Mouse (Mus musculus): ENCODE data around the gene Ttc27. TPM values are rescaled to one million over a fixed set of nuclear protein-coding genes. Genes with fewer than 3 reads are reported as not detected.

The Ttc27 gene
- polyA plus RNA-seq, 1 experiment = 5.9 TPM

- WGBS = 82% methylated on average over 14 of the region's 14 CpGs
Observed at GRCm38 (mm10) chr17:74870177-74871160, 152.9 kb downstream of the Ttc27 start.

DNA sequence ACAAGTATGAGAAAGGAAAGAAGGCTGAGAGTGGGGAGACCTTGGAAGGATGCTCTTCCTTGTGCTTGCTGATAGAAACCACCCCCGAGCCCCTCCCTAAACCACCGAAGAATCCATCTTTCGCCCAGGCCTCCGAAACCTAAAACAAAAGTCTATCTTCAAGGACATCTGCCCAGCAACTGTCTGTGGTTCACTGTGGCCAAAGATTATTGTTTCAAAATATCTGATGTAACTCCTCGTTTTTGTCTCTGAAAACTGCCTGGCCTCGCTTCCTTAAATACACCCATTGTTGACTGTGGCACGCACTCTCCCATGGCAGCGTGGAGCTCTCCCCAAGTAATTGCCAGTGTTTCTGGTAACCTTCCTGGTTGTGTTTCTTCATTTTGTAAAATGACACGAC, 155.0 kb downstream of the Ttc27 start:
- 73% methylated on average over 9 of the region's 9 CpGs for WGBS

More at GRCm38 (mm10) chr17:74870177-74871160, 152.9 kb downstream of the Ttc27 start:
- DNase-seq (ENCODE audit: low read depth, low spot score) = no peak

GRCm38 (mm10) chr17:74873756-74874155, 156.2 kb downstream of the Ttc27 start:
- 90% methylated on average over 1 of the region's 1 CpGs for WGBS
- DNase-seq (ENCODE audit: low read depth, low spot score) = no peak

More for the DNA sequence above, 155.0 kb downstream of the Ttc27 start:
- no peak for DNase-seq (ENCODE audit: low read depth, low spot score)

DNA sequence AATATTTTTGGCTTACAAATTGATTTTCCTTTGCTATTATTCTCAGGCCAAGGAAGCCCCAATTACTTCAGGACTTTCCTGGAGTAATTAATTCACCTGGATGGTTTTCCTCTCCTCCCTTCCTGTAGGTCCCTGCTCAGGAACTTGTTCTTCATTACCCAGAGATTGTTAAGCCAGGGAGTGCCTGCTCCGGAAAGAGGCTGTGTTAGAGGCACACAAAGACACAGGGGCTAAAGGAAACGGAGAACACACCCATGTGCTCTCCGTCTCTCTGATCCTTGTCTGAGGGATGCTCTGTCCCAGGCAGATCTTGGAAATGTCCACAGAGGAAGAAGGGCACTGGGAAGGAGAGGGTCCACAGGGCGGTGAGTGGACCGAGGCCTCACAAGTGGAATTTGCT, 158.2 kb downstream of the Ttc27 start:
- 81% methylated on average over 5 of the region's 5 CpGs for WGBS
- no peak for DNase-seq (ENCODE audit: low read depth, low spot score)

DNA sequence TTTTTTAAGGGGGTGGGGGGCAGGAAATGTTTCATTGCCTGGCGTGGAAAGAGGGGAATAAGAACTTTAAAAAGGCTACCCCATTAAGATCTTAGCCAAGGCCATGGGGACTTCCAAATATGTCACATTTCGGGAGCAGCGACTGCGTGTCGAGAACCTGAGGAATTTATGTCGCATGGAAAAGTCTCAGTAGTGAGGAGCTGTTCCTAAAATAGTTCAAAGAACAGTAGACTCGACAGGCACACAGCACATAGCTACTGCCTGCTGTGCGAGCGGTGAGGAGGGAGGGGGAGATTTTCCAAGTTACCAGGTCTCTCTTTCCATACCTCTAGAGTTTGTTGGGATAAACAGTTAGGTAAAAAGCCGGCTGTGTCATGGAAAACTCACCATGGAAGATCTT, 159.4 kb downstream of the Ttc27 start:
- 79% methylated on average over 10 of the region's 10 CpGs for WGBS
- no peak for DNase-seq (ENCODE audit: low read depth, low spot score)

DNA sequence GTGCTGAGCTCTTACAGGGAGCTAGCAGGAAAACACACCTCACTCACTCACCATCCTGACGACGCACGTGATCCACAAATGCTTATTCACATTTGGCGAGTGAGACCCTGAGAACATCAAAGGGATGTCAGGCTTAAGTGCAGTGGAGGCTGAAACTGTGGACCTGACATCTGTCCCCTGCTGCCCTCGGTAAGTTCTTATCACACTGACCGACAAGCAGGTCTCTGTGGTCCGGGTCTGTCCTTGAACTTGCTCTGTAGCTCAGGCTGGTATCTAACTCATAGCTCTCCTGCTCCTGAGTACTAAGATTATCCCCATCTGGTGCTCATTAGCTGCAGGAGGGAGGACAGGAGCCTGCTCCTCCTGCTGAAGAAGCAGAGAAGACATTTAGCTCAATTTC, 162.2 kb downstream of the Ttc27 start:
- WGBS = 59% methylated on average over 7 of the region's 7 CpGs
- DNase-seq (ENCODE audit: low read depth, low spot score) = no peak

- DNase-seq (ENCODE audit: low read depth, low spot score) = no peak
- 74% methylated on average over 7 of the region's 7 CpGs for WGBS
Observed at GRCm38 (mm10) chr17:74887039-74887438, 169.5 kb downstream of the Ttc27 start.

DNA sequence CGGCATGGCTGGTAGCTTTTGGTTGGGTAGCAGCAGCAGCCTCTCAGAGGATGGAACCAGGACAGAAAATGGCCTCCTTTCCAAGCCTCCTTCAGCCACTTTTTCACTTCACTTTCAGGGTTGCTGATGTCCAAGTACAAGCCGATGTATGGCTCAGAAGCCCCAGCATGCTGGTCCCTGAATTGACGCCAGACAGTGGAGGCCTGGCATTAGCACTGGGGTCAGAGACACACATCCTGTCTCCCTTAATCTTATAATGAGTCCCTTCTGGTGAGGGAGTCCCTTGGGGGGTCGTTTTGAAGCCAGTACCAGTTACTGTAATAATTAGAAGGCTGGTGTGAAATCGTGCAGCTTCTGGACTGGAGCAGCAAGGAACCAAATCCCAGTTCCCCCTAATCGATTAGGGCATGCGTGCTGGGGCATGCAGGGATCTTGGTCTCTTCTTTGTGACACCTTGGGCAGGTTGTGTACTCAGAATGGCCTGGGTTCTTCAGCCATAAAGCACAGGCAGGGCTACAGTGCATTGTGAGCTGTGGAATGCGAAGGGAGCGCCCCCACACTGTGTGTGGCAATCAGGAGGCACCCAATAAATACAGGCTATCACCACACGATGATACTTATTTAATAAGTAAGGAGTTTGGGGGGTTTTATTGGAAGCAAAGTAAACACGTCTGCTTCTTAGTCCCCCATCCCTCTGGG, 171.5 kb downstream of the Ttc27 start:
- no peak for DNase-seq (ENCODE audit: low read depth, low spot score)
- 72% methylated on average over 11 of the region's 11 CpGs for WGBS

DNA sequence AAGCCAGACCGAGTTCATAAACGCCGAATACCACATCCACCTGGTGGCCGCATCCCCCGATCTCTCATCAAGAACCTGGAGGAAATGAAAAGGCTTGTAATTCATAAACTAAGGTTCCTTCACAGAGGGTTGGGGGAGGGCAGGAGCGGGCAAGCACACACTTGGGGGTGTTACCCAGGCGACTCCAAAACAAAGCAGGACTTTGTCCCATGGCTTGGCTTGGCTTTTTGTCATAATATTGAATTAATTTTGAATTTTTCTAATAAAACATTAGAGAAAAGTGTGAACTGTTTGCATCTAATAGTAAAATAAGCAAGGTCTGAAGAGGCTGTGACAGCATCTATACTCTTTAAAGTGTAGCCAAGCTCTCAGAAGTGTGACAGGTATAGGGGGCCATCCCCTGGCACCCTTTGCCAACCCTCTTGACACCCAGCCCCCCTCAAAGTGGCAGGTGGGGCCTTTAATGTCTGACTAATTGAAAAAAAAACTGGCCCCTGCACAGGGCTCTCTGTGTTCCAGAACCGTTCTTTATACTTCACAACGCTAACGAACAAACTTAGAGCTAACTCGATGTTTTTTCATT, 172.1 kb downstream of the Ttc27 start:
- DNase-seq (ENCODE audit: low read depth, low spot score) = no peak

DNA sequence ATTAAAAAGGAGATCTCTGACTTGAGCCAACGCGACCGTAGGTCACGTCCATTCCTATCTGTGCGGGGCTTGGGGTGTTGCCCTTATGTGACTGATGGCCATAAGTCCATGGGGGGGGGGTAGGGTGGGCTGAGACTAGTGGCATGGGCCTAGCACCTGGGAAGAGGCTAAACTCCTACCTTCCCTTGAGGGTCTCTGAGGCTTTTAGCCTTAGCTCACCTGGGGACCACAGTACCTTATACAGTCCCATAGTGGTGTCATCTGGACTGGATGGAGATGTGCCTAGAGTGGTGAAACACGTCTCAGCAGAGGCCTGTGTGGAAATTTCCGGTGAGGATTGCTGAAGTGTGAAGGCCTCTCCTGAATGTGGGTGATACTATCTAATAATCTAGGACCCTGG, 184.9 kb downstream of the Ttc27 start:
- no peak for DNase-seq (ENCODE audit: low read depth, low spot score)
- WGBS = 93% methylated on average over 7 of the region's 7 CpGs

More for the DNA sequence above, 172.1 kb downstream of the Ttc27 start:
- WGBS = 69% methylated on average over 11 of the region's 11 CpGs

GRCm38 (mm10) chr17:74903411-74904331, 186.1 kb downstream of the Ttc27 start:
- DNase-seq (ENCODE audit: low read depth, low spot score) = no peak
- WGBS = 55% methylated on average over 16 of the region's 16 CpGs

DNA sequence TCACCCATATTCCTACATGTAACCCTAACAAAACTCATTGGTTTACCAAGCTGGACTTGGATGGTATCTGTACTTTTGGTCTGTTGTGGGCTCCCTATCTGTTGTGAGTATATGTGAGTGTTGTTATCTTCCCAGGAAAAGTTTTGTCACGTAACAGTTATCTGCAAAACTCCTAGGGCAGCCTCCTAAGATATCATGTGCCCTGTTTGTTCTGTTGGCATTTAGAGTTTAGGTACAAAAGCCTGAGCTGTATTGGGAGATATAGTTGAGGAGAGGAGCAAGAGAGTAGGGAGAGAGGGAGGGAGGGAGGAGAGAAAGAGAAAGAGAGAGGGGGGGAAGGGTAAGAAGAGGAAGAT, 186.8 kb downstream of the Ttc27 start:
- DNase-seq (ENCODE audit: low read depth, low spot score) = no peak
- WGBS = 67% methylated on average over 1 of the region's 1 CpGs

- 86% methylated on average over 3 of the region's 3 CpGs for WGBS
Observed at GRCm38 (mm10) chr17:74904956-74905355, 187.4 kb downstream of the Ttc27 start.

DNA sequence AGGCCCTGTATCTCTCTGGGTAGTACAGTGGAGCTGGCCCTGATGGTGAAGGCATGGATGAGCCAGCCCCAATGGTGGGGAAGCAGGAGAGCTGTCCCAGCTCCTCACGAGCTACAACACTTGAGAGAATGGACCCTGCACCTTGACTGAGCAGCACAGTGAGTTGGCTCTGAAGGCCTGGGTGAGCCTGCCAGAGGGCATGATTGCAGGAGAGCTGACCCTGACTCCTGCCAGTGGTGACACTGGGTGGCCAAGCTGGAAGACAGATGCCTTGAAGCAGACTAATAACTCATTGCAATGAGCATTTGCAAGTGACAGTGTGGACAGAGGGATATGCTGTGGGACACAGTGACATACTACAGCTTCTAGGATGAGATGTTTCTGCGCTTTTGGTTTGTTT, 195.5 kb downstream of the Ttc27 start:
- WGBS = 89% methylated on average over 2 of the region's 2 CpGs
- no peak for DNase-seq (ENCODE audit: low read depth, low spot score)

More at GRCm38 (mm10) chr17:74904956-74905355, 187.4 kb downstream of the Ttc27 start:
- no peak for DNase-seq (ENCODE audit: low read depth, low spot score)

Other genes starting within 250 kb of the Ttc27 start
- 17.4 and 32.6 TPM in 2 replicates for gene Yipf4, start 228.2 kb upstream of the Ttc27 start, polyA plus RNA-seq (2012; rRNA removed)
- 57.2 and 82.7 TPM in 2 replicates for gene Birc6, start 189.4 kb upstream of the Ttc27 start, polyA plus RNA-seq (2012; rRNA removed)